In genomic region chr1:15143922-15144591, GRCm38 (mm10) we compare ENCODE assay signal across 25 mouse cellular contexts.
"Had no signal": no experiment of that assay in that cellular context is flagged by ENCODE, and none has a peak within 500 bp of the region (broad histone marks: within the 10 kb centered on the region; RNA-seq: fewer than 3 reads in every experiment).

No protein-coding gene starts in this region.

- H3K36me3 ChIP-seq: heart, embryonic 10.5 days; heart, embryonic 12.5 days; hindbrain, embryonic 10.5 days; hindbrain, embryonic 12.5 days; intestine, embryonic 15.5 days; limb, embryonic 13.5 days had no signal

- ATAC-seq: forebrain, embryonic 16.5 days; hindbrain, embryonic 16.5 days; inflammation-experienced regulatory T-cells, adult 6 months; intestine, embryonic 15.5 days; intestine, postnatal 0 days had no signal

- H3K9ac ChIP-seq: heart, embryonic 12.5 days; hindbrain, embryonic 12.5 days; hindbrain, embryonic 14.5 days; intestine, embryonic 15.5 days; limb, embryonic 13.5 days had no signal

- DNase-seq: gastrocnemius, adult 2 months; gastrocnemius, postnatal 10 days; gastrocnemius, postnatal 25 days; heart, adult 18-20 months; heart, postnatal 10 days; heart, postnatal 4 days; kidney, adult 18-20 months; kidney, adult 8-10 months; kidney, postnatal 10 days; kidney, postnatal 25 days; kidney, postnatal 4 days; layer of hippocampus, adult 9-11 months; layer of hippocampus, postnatal 36 days; left cerebral cortex, postnatal 4 days had no signal

- H3K4me2 ChIP-seq: heart, embryonic 12.5 days; hindbrain, embryonic 12.5 days; hindbrain, embryonic 14.5 days; intestine, embryonic 15.5 days; limb, embryonic 13.5 days had no signal

- H3K9me3 ChIP-seq: heart, embryonic 10.5 days; hindbrain, embryonic 10.5 days; hindbrain, embryonic 12.5 days; intestine, embryonic 15.5 days; limb, embryonic 13.5 days had no signal

- H3K27ac ChIP-seq: gastrocnemius, adult 2 months; heart, embryonic 10.5 days; hindbrain, embryonic 10.5 days; hindbrain, embryonic 12.5 days; hindbrain, embryonic 14.5 days; intestine, embryonic 15.5 days; limb, embryonic 13.5 days had no signal

- H3K4me1 ChIP-seq: heart, embryonic 10.5 days; heart, embryonic 12.5 days; hindbrain, embryonic 10.5 days; hindbrain, embryonic 12.5 days; intestine, embryonic 15.5 days; limb, embryonic 13.5 days had no signal

- H3K4me3 ChIP-seq: gastrocnemius, adult 2 months; heart, embryonic 10.5 days; heart, embryonic 12.5 days; hindbrain, embryonic 10.5 days; hindbrain, embryonic 12.5 days; intestine, embryonic 15.5 days; limb, embryonic 13.5 days had no signal

- H3K27me3 ChIP-seq: heart, embryonic 12.5 days; hindbrain, embryonic 12.5 days; intestine, embryonic 15.5 days; limb, embryonic 13.5 days had no signal
